Mouse (Mus musculus) spleen, postnatal 14 days (tissue): ENCODE measurements at regions not wholly inside any gene's neighbourhood (a gene's known extent, or its start where the extent isn't known, plus 50 kb on each side); places are given as distances from the start of the nearest gene placed in this dataset.

ENCODE experiments used
- DNase-seq, 2 experiments: peaks; one replicate each; pipeline ENCODE4 v3.0.0; 2021 to 2022; ENCODE audit warnings: low spot score in 2 of 2

DNA sequence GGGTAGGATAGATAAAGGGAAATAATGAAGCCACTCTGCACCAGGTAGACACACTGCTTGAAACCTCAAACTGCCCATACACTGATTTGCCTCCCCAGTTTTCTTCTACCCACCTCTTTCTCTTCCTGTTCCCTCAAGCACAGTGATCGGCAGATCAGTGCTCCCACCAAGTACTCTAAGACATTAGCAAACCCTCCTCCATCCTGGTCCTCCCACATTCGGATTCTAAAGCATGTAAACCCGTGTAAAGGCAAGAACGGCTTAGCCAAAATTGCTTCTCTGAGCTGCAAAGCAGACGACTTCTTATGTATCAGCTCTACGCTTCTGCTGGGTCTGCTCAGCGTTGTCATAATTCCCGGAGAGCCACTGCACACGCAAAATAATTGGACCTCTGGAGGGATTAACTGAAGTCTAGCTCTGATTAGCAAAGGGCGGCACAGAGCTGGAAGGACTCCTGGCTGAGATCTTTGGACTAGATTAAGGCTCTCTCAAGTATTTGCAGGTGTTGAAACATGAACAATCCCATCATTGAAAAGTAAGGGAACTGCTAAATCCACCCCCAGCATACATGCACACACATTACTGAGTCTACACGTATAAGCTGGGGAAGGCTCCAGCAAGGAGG lies 67.2 kb downstream of the Mtx3 start:
- DNase-seq: no peak

DNA sequence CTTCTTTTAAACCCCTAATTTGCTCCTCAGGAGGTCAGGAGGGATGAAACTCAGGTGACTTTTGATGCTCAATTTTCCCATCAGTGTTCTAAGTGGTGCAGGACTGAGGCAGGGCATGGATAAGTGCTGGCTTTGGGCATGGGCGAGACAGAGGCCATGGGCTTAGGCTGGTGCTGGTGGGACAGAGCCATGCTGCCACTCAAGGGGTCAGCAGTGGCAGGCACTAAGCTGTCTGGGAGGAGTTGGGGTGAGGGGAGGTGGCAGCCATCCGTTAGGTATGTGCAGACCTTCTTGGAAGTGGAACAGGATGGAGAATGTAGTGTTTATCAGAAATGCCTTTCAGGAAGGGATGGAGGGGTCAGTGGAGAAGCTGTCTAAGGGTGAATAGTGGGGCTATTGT lies 68.1 kb downstream of the Mtx3 start:
- DNase-seq: no peak

DNA sequence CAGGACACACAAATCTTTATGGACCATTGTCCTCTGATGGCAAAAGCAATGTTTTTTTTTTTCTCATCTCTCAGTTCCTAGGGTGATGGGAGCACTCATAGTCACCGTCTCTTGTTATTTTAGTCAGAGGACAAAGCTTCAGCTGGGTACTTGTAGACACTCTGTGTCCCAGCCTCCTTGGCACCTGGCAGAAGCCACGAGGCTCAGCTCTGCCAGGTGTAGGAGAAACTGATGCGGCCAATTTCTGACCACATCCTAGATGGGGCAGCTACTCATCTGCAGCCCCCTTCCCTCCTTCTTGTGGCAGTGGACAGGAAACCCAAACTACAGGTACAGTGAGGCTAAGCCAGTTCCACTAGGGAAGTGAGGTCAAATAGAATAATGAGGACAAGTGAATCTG lies 70.1 kb downstream of the Mtx3 start:
- no peak for DNase-seq

GRCm38 (mm10) chr13:92915221-92915839 lies 70.8 kb downstream of the Mtx3 start:
- DNase-seq: no peak

- no peak for DNase-seq
These were observed 71.6 kb downstream of the Mtx3 start for GRCm38 (mm10) chr13:92915948-92916710.

DNA sequence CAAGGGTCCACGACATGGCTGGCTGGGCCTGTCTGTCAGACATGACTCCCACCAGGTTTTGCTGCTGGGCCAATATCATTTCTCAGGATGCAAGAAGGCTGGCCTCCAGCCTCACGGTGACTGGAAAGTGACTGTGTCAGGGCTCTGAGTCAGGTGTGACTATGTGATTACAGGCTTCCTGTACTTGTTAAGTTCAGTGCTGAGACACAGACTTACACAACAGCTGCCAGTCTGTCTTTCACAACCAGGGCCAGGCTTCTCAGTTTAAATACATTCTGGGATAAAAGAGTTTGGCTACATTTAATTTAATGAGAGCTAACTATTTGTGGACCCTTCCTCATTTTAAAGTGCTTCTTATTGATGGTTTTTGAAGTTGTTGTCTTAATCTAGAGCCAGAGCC lies 75.3 kb downstream of the Mtx3 start:
- no peak for DNase-seq

DNA sequence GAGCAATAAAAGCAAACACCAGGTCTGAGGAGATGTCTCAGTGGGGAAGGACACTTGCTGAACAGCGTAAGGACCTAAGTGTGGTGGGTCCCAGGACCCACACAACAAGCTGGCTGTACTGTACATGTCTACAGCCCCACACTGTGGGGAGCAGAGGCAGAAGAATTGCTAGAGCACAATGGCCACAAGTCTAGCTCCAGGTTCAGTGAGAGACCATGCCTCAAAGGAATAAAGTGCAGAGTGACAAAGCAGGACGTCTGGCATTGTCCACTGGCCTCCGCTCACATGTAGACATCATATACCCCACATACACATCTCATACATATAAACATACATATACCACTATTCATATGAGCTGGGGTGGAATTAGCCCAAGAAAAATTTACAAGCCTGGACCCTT lies 77.4 kb downstream of the Mtx3 start:
- no peak for DNase-seq

DNA sequence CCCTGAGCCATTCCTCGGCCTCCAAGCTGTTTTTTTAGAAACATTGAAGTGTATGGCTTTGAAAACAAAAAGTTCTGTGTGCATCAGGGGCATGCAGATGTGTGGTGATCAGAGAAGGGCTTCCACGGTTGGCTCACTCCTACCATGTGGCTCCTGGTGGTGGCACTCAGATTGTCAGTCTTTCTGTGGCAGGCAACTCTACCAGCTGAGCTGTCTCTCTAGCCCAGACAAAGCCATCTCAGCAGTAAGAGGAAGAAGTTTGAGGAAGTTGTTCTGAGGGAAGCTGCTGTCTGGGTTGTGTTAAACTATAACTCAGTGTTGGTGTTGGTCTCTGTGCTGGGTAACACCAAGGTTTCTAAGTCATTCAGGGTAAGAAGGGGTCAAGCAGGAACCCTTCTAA lies 78.9 kb downstream of the Mtx3 start:
- DNase-seq: peak in 1 of 2 experiments; percentile 9

- no peak for DNase-seq
These were observed 79.5 kb downstream of the Mtx3 start for GRCm38 (mm10) chr13:92924021-92924420.

DNA sequence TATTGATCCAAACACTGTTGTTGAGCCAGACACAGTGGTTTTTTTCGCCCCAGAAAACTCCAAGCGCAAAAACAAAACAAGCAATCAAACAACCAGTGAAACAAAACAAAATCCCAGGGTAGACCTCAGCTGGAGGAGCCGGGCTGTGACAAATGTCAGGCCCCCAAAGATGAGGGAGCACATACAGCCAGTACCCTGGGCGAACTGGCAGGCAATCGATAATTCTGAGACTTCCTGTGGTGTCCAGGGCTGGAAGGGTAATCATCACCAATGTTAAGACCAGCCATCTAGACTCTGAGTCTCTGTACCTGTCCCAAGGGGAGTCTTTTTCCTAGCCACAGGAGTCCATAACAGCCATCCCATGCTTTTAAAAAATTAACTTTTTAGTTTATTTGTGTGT lies 80.6 kb downstream of the Mtx3 start:
- no peak for DNase-seq

GRCm38 (mm10) chr13:92928551-92928950 lies 84.0 kb downstream of the Mtx3 start:
- DNase-seq: no peak

GRCm38 (mm10) chr13:92931696-92932095 lies 87.1 kb downstream of the Mtx3 start:
- no peak for DNase-seq

GRCm38 (mm10) chr13:92939032-92939431 lies 94.5 kb downstream of the Mtx3 start:
- no peak for DNase-seq

- DNase-seq: no peak
These were observed 96.0 kb downstream of the Mtx3 start for GRCm38 (mm10) chr13:92940610-92941009.

DNA sequence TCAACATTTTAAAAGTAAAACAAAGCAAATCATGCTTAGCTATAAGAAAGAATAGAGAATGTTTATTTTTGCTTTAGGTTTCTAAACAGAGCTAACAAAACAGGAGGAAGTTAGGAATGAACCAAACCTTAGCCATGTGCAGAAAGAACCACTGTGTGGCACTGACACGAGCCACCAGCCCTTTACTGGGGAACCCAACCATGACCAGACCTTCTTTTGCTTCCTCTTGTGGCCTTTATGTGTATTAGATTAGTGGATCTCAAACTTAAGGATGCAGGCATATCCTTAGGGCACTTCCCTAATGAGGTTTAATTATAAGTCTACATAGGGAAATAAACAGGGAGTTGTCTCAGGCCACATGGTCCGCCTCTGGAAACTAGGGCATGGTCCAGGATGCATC lies 104.0 kb downstream of the Mtx3 start:
- no peak for DNase-seq

DNA sequence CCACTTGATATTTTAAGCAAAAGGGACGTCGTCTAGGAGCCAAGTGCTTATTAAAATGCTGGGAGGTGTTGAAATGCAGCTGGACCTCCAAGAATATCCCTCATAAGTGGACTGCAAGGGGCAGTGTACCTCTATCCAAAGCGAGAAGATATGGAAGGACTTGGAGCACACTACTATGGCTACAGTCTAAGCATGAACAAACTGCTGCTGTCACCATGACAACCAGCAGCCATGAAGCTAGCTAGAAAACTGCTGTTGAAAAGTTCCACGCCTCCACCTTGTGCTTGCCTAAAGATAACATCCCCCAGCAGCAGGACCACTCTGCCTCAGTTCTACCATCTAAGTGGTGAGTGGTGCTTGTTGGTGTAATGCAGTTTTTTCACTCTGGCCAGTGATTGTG lies 115.5 kb downstream of the Mtx3 start:
- no peak for DNase-seq

- DNase-seq: no peak
These were observed 118.1 kb downstream of the Mtx3 start for GRCm38 (mm10) chr13:92962625-92963024.

DNA sequence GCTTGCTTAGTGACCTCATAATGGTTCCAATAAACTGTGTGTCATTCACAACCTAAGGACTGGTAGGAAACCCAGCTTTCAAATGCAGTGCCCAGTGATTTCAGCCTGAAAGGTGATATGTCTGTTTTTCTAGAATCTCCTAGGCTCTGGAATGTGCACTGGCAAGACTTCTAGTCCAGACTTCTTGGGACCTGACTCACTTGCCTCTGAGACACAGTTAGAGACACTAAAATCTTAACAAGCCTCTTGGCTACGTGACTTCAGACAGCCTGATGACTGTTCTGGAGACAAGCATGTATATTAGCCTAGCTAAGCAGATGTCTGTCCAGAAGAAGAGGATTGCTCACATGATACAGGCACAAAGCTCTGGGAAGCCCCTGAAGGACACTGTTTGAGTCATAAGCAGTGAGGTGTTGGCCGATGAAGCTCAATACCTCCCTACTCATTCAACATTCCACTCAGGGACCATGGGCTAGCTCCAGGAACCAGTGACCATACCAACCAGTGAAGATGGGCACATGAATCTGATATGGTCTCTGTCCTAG lies 118.9 kb downstream of the Mtx3 start:
- DNase-seq: no peak

DNA sequence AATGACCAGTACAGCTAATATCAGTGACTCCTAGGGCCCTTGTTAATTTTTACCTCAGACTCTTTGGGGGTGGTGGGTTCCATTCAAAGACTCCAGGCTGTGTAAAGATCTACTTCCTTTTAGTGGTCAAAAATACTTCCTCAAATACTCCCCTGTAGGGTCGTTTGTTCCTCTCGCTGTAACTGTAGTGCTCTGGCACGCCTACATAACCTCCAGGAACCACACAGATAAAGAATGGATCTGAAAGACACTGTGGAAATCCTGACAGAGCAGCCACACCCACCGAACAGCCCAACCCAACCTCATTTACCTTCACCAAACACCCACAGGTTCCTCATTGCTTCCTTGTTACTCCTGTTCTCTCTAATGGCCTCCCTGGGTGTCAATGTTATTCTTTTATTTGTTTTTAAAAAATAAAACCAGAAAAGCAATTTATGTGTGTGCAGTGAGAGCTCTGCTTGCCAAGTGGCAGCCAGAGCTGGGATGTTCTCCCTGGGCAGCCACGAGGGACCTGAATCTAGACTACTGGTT lies 119.7 kb downstream of the Mtx3 start:
- DNase-seq: no peak

- no peak for DNase-seq
These were observed 122.6 kb downstream of the Mtx3 start for GRCm38 (mm10) chr13:92967025-92967610.

DNA sequence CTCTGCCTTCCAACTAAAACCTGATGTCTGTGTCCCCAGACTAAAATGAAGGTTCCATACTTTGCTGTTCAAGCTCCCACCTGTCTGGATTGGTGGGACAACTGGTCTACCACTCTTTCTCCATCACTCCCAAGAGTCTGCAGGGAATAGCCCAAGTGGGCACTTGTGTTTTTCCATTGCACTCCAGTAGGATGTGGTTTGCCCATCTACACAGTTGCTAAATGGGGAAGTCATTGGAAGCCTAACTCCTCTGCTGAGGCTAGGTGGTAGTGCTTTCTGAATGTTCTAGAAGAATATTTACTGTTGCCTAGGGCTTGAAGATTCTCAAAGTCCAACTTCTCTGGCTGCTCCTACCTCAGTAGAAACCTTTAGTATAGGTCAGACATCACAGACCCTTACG lies 125.0 kb downstream of the Mtx3 start:
- no peak for DNase-seq

GRCm38 (mm10) chr13:92972891-92973290 lies 128.3 kb downstream of the Mtx3 start:
- DNase-seq: no peak
